Mouse (Mus musculus) neutrophil, adult 5-6 weeks (primary cell): ENCODE data around the gene Rhoc. TPM values are rescaled to one million over a fixed set of nuclear protein-coding genes. Genes with fewer than 3 reads are reported as not detected.
A peak's percentile ranks its signal among the peaks of the same experiment; 100 is the strongest.

Source experiments
- ATAC-seq: fragments of 151-379, 151-347 bp; 2 replicates; pipeline ENCODE4 v1.8.0; 2017; ENCODE audit warnings: mild to moderate bottlenecking, moderate TSS enrichment; ENCODE audit not compliant: insufficient number of reproducible peaks, poor library complexity, low FRiP score, severe bottlenecking; ENCODE audit errors: extremely low read depth
- total RNA-seq: library from RNA; stranded (forward); fragments of 200-1000 nt; gene quantifications from 2 replicates; pipeline ENCODE4 v1.2.3, GENCODE M21; 2017

Gene Rhoc
- total RNA-seq, 1 experiment from 2014 or later: 21.5 TPM

- ATAC-seq: no peak
Measured at GRCm38 (mm10) chr3:104782061-104782681, 6.0 kb upstream of the Rhoc start.

- ATAC-seq: no peak
Measured at GRCm38 (mm10) chr3:104783971-104784500, 4.1 kb upstream of the Rhoc start.

DNA sequence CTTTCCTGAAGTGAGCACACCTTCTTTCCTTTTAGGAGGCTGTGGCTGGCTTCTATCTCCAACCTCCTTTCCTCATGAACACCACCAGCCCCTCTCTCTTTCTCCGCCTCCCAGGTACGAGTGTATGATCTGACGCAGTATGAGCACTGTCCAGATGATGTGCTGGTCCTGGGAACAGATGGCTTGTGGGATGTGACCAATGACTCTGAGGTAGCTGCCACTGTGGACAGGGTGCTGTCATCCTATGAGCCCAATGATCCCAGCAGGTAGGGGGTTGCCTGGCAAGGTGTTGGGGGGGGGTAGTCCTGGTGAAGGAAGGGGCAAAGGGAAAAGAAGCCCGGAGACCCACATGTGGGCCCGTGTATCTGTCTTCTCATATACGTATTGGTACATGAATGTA lies 2.9 kb upstream of the Rhoc start:
- no peak for ATAC-seq

DNA sequence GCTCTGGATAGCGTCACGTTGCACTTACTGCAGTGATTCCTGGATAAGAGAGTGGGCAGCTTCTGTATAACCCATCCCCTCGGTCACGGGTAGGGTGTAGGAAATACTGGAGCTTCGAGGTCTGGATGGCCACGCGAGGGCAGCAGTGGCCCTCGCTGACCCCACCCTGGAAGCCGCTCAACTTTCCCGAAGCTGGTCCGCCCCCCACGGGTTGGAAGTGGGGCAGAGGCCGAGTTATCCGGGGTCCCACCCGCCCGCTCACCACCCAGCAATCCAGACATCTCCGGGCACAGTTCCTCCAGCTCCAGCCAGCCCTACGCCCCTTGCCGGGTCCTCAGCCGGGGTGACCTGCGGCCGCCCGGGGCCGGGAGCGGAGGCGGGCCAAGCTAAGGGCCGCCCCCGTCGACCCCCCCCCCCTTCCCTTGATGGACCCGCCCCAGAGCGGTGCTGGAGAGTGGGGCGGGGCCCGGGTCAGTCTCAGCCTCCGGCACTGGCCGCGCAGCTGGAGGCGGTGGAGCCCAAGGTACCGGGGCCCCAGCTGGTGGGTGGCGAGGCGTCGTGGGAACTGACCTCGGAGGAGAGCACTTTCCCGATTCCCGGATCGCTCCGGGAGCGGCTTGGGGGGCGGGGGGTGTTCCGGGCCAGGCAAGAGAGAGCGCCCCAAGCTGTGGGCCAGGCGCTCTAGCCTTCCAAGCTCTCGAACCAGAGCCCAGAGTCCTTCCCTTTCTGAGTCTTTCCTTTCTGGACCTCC lies 561 bp downstream of the Rhoc start:
- peak; percentile 47 for ATAC-seq

GRCm38 (mm10) chr3:104789312-104789605 lies 1.1 kb downstream of the Rhoc start:
- ATAC-seq: no peak

- ATAC-seq: no peak
Measured at GRCm38 (mm10) chr3:104789822-104790221, 1.6 kb downstream of the Rhoc start.

- no peak for ATAC-seq
Measured at GRCm38 (mm10) chr3:104790401-104790937, 2.3 kb downstream of the Rhoc start.

- no peak for ATAC-seq
Measured at GRCm38 (mm10) chr3:104791017-104791416, 2.8 kb downstream of the Rhoc start.

GRCm38 (mm10) chr3:104791671-104792070 lies 3.5 kb downstream of the Rhoc start:
- ATAC-seq: no peak

DNA sequence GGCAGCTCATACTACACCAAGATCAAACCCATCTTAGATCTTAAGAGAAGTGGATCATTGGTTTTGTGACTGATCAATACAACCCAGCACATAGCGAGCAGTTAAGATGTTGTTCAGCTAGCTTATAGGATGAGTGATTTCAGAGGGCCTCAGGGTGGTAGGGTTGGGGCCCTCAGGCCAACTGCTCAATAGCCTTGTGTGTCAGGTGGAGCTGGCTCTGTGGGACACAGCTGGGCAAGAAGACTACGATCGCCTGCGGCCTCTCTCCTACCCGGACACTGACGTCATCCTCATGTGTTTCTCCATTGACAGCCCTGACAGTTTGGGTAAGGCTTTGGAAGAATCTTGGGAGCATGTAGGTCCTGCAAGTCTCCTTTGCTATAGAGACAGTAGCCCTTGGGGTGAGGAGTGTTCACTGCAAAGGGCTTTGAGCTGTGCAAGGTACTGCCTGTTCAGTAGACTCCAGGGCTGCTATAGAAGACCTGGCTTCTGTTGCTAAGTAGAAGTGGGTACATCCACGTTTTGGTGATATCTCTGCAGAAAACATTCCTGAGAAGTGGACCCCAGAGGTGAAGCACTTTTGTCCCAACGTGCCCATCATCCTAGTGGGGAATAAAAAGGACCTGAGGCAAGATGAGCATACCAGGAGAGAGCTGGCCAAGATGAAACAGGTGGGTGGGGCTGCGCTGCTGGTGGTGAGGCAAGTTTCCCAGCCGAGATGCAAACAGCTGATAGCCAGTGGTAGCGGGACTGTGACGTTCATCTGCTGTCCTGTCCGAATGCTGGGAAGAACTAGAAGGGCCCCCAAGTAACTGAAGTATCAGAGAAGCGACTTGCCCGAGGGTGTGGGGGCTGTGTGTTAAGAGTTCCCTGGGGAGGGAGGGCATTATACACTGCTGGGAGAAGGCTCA lies 4.4 kb downstream of the Rhoc start:
- ATAC-seq: no peak

DNA sequence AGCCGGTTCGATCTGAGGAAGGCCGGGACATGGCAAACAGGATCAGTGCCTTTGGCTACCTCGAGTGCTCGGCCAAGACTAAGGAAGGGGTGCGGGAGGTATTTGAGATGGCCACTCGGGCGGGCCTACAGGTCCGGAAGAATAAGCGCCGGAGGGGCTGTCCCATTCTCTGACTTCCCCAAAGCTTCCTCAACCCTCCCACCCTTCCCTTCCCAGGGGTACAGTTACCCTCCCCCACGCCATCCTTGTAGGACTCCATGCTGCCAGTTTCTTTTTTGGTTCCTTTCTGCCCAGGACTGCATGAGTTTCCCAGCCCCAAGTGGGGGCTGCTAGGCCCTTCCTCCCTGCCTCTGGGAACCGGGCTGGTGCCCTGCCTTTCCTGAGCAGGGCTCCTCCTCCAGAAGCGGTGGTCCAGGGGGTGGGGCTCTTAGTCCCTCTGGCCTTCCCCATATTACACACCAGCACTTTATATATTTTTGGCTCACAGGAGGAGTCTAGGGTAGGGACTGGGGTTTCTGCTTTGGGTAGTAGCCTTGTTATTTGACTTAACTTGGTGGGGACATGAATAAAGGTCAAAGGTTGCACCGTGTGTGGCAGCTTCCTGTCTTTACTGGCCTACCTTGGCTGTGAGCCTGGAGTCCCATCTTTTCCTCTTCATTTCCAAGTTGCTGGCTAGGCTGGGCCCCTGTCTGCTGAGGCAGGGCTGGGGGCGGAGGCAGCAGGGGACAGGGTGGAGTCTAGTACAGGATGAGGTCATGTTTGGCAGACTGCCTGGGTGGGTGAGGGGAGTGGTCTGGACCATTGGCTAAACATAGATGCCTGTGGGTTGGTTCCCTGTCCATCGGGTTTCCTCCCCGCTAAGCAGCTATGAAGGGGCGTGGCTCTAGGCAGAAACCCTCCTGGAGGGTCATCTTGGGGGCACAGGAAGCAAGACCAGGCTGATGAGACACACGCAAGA lies 6.0 kb downstream of the Rhoc start:
- ATAC-seq: no peak

DNA sequence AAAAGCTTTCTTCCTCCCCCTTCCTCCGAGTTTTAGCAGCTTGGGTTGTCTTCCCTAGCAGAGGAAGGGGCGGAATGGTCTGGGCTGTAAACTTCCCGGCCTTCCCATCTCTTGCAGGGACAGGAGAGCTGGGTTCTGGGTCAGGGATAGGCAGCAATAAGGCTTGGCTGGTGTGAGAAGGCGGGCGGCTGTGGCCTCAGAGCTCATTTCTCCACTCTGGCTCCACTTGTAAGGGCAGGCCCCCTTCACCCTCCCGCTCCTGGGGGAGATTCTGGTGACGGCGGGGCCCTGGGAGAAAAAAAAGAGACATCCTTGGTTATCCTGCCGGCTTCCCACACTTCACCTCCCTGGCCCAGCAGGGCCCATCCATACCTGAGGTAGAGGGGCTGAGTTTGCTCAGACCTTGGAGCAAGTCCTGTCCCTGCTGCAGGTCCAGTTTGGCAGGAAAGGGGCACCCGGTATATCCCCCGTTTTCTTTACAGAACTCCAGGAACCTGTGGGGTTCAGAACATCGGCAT lies 6.8 kb downstream of the Rhoc start:
- no peak for ATAC-seq

- no peak for ATAC-seq
Measured at GRCm38 (mm10) chr3:104795661-104796340, 7.6 kb downstream of the Rhoc start.

- ATAC-seq: no peak
Measured at GRCm38 (mm10) chr3:104796430-104797082, 8.4 kb downstream of the Rhoc start.

GRCm38 (mm10) chr3:104800681-104801080 lies 12.5 kb downstream of the Rhoc start:
- ATAC-seq: no peak

- ATAC-seq: no peak
Measured at GRCm38 (mm10) chr3:104801481-104801880, 13.3 kb downstream of the Rhoc start.

- no peak for ATAC-seq
Measured at GRCm38 (mm10) chr3:104804312-104804711, 16.1 kb downstream of the Rhoc start.
